Mouse (Mus musculus) spleen, adult 2 months (tissue): ENCODE data around the gene Arhgap5.

Source experiments
- CTCF ChIP-seq: fragments of 200-500 bp; IDR thresholded peaks from 2 replicates; pipeline ENCODE4 v1.5.1; 2011; ENCODE audit warnings: mild to moderate bottlenecking, inconsistent platforms; ENCODE audit not compliant: insufficient read depth, insufficient read length, insufficient replicate concordance; ENCODE audit errors: extremely low read depth
- POLR2A ChIP-seq: fragments of 200-500 bp; IDR thresholded peaks from 2 replicates; pipeline ENCODE4 v1.6.1; 2011; ENCODE audit warnings: low read depth, low read length, inconsistent platforms

DNA sequence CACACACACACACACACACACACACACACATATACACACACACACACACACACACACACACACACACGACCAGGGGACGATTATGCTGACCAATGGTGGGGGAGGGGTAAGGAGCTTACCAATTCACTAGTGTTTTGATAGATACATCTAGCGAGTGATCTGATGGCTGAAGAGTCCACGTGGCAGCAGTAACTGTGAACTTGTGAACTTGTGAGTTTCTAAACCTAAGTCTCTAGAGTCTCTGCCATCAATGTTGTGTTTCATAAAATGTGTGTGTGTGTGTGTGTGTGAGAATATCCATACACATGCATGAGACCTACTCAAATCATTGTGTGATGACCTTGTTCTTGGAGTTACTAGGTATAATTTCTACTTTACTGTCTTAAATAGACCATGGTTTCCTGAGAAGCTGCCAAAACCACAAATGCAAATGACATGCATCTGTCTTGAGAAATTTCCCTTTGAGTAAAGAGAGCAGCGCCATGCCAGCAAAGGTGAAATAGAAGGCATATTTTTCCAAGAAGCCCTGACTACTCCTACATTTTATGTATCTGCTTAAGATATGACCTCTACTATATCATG is 21.7 kb upstream of the Arhgap5 start:
- TF ChIP-seq POLR2A (no peak), CTCF (no peak)
